Mouse (Mus musculus) liver, embryonic 15.5 days (tissue): ENCODE measurements around the gene Mapkapk2. TPM values are rescaled to one million over a fixed set of nuclear protein-coding genes. Genes with fewer than 3 reads are reported as not detected.

Experiments
- ATAC-seq: fragments of 200-750 bp; cut with Nextera tagmentation; 2 replicates; pipeline ENCODE4 v1.8.0; 2017; ENCODE audit warnings: moderate number of reproducible peaks, mild to moderate bottlenecking, moderate library complexity; ENCODE audit not compliant: insufficient read depth
- H3K27ac ChIP-seq: fragments of 300-500 bp; sonication (generic); replicated peaks from 2 replicates; pipeline ENCODE4 v1.5.1; 2015; ENCODE audit warnings: mild to moderate bottlenecking, inconsistent platforms
- H3K27me3 ChIP-seq: fragments of 300-500 bp; sonication (generic); 2 replicates; pipeline ENCODE4 v1.6.1; 2015; ENCODE audit warnings: mild to moderate bottlenecking, inconsistent platforms
- H3K36me3 ChIP-seq: fragments of 300-500 bp; sonication (generic); replicated peaks from 2 replicates; pipeline ENCODE4 v1.6.1; 2015; ENCODE audit warnings: moderate library complexity, mild to moderate bottlenecking, inconsistent platforms
- H3K4me1 ChIP-seq: fragments of 300-500 bp; sonication (generic); replicated peaks from 2 replicates; pipeline ENCODE4 v1.6.1; 2015; ENCODE audit warnings: inconsistent platforms
- H3K4me2 ChIP-seq: fragments of 300-500 bp; sonication (generic); 2 replicates; pipeline ENCODE4 v1.6.1; 2015; ENCODE audit warnings: moderate library complexity, mild to moderate bottlenecking, inconsistent platforms
- H3K4me3 ChIP-seq: fragments of 300-500 bp; sonication (generic); replicated peaks from 2 replicates; pipeline ENCODE4 v1.5.1; 2015; ENCODE audit warnings: mild to moderate bottlenecking, inconsistent platforms
- H3K9ac ChIP-seq: fragments of 300-500 bp; sonication (generic); 2 replicates; pipeline ENCODE4 v1.6.1; 2015; ENCODE audit warnings: moderate library complexity, mild to moderate bottlenecking, inconsistent platforms
- H3K9me3 ChIP-seq: fragments of 300-500 bp; sonication (generic); replicated peaks from 2 replicates; pipeline ENCODE4 v1.6.1; 2016; ENCODE audit warnings: inconsistent platforms
- WGBS: fragments of 180-500 bp; shearing (Covaris S2); methylation state at CpG from one replicate; pipeline ENCODE4 v1.1.7; 2015; ENCODE audit warnings: mixed read lengths; ENCODE audit not compliant: insufficient replicate concordance; 5-methylcytosine and 5-hydroxymethylcytosine counted together
- polyA plus RNA-seq: library from polyadenylated mRNA; unstranded; fragments of >200 nt; fragmentation: Nextera tagmentation; extraction: Ambion mirVana; gene quantifications from 2 replicates; pipeline ENCODE4 v1.2.1, GENCODE M21; 2015

Gene Mapkapk2
- polyA plus RNA-seq, 1 experiment from 2014 or later = 13.0 TPM

DNA sequence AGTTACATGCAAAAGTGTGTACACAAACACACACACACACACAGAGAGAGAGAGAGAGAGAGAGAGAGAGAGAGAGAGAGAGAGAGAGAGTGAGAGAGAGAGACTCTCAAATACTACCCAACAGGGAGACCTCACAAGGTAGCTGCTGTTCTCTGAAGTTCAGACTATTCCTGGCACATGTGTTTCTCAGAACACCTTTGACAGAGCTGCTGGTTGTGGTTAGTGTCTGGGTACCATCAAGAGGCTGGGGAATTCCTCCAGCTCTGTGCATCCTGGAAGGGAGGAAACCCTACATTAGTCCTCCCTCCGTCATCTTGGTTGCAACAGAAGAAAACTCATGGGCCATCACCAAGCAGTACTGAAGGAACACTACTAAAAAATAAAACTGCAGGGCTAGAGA lies 16.9 kb downstream of the Mapkapk2 start:
- WGBS = 74% methylated on average over 1 of the region's 1 CpGs
- Histone ChIP-seq H3K27me3 (no peaks in the 10 kb centered on the region), H3K9ac (no peak overlapping the region), H3K4me1 (peaks cover 94% of the 10 kb centered on the region), H3K4me2 (no peak overlapping the region), H3K9me3 (no peaks in the 10 kb centered on the region), H3K36me3 (no peaks in the 10 kb centered on the region), H3K4me3 (no peak overlapping the region), H3K27ac (no peak overlapping the region)
- ATAC-seq = no peak

DNA sequence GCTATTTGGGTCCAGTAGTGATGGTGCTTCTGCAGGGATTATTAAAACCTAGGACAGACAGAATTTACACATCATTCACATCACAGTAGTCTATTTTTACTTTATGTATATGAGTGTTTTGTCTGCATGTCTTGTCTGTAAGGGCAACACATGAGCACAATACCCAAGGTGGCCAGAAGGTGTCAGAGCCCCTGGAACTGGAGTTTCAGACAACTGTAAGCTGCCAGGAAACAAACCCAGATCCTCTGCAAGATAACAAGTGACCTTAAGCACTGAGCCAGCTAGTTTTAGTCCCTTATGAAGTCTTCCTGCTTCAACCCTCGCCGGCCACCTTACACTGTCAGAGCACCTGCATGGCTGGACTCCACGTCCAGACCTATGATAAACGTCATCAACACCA lies 17.9 kb downstream of the Mapkapk2 start:
- Histone ChIP-seq H3K4me3 (no peak overlapping the region), H3K9me3 (no peaks in the 10 kb centered on the region), H3K27me3 (no peaks in the 10 kb centered on the region), H3K4me1 (peaks cover 94% of the 10 kb centered on the region), H3K9ac (no peak overlapping the region), H3K4me2 (no peak overlapping the region), H3K27ac (no peak overlapping the region; the same call in 1 of the 2 replicates), H3K36me3 (no peaks in the 10 kb centered on the region)
- WGBS = 12% methylated on average over 4 of the region's 4 CpGs
- no peak for ATAC-seq

DNA sequence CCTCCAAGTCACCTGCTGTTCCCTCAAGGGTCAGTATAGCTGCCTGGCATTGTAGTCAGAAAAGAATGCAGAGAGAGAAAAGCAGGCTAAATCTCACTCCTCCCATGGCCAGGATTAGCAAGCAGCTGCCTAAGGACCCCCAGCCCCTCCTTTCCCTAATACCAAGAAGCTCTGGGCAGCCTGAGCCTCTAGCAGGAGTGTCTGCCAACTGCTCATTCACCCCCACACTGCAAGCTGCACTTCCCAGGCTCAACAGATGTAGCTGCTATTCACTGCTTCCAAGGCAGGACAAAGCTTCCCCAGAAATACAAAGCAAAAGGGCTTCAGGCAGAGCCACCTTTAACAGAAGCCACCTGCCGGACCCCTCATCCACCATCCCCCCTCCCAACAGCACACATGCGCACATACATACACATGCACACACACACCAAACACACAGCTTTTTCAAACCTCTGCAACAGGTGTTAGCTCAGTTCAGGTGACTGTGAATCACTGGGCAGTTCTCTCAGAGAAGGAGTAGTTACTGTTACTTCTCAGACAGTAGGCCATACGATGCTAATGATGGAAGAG lies 18.8 kb downstream of the Mapkapk2 start:
- no peak for ATAC-seq
- Histone ChIP-seq H3K4me2 (no peak overlapping the region), H3K4me1 (peaks cover 94% of the 10 kb centered on the region), H3K9ac (no peak overlapping the region), H3K4me3 (no peak overlapping the region), H3K27me3 (no peaks in the 10 kb centered on the region), H3K27ac (no peak overlapping the region), H3K9me3 (no peaks in the 10 kb centered on the region), H3K36me3 (no peaks in the 10 kb centered on the region)
- WGBS = 57% methylated on average over 3 of the region's 3 CpGs

DNA sequence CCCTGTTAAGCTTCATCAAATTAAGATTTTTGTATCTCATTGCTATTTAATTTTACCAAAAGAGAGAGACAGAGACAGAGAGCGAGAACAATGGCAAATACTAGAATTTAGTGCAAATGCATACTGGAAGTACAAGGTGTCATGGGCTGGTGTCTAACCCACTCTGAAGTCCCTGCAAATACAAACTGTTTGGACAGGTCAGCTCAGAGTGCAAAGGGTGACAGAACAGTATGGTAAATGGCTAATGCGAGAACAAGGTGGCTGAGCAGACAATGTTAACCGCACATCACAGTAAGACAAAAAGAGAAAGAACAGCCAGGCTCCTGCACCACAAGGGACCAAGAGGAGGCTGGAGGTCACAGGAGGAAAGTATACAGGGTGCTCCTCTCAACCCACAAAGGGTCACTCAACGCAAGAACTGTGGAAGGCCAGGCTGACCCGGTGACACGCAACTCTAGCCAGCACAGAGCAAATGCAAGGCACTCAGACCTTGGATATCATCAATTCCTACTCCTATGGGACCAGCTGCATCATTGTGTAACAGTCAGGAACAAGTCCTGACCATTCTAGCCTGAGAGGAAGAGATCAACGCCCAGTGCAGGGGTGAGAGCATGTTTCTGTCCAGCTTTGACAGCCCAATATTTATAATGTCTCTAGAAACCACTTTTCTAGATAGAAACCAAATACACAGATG lies 22.4 kb downstream of the Mapkapk2 start:
- H3K36me3 ChIP-seq = no peaks in the 10 kb centered on the region
- ATAC-seq = peak; percentile 55
- H3K27ac ChIP-seq = peak overlapping the region; percentile 65
- H3K4me3 ChIP-seq = no peak overlapping the region
- H3K9me3 ChIP-seq = no peaks in the 10 kb centered on the region
- no peak overlapping the region for H3K9ac ChIP-seq
- 61% methylated on average over 7 of the region's 7 CpGs for WGBS
- peaks cover 92% of the 10 kb centered on the region for H3K4me1 ChIP-seq
- no peaks in the 10 kb centered on the region for H3K27me3 ChIP-seq
- peak overlapping the region; percentile 13 for H3K4me2 ChIP-seq

DNA sequence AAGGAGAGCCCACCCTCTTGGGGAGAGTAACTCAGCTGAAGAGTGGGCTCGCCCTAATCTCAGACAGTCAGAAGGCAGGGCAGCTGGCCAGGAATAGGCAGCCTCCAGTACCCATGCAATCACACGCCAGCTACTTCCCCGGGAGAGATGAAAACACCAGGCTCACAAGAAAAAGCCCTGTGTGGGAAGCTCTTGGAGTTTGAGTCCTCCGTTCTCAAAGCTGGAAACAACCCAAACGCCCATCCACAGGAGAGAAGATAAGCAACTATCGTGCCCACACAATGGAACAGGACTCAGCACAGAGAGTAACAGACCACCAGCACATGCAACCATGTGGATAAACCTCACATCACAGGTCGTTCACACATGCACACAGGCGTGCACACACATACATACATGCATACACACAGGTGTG lies 23.1 kb downstream of the Mapkapk2 start:
- ATAC-seq = 0 out of 2 replicates have a peak, but pooled peaks have one; percentile 11
- no peaks in the 10 kb centered on the region for H3K27me3 ChIP-seq
- no peaks in the 10 kb centered on the region for H3K36me3 ChIP-seq
- H3K9me3 ChIP-seq = no peaks in the 10 kb centered on the region
- H3K9ac ChIP-seq = no peak overlapping the region
- no peak overlapping the region for H3K4me3 ChIP-seq
- H3K4me1 ChIP-seq = peaks cover 85% of the 10 kb centered on the region
- peak overlapping the region; percentile 53 for H3K27ac ChIP-seq
- WGBS = 21% methylated on average over 8 of the region's 8 CpGs
- H3K4me2 ChIP-seq = peak overlapping the region; percentile 13; the same call in 1 of the 2 replicates

DNA sequence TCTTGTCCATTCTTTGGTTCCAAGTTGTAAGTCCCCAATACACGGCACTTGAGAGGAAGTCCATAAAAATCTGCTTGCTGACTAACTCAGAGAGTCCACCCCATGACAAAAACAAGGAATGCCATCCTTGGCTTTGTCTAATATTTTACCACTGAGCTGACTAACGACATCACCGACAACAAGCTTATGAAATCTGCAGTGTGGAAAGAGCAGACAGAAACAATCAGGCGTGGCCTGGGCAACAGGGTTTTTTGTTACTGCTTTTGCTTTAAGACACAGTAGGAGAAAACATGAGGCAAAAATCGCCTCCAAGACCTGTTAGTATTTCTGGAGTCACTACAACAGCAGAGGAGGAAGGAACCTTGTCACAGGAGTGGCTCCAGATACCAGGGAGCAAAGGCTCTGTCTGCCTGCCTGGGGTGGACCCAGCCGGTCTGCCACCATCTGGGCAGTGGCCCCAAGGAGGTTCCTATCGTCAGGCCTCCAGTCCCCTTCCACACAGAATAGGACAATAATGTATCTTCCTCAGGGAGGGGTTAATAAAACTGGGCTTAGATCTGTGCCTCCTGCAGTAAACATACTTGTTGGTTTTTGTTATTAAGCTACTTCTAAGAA lies 25.1 kb downstream of the Mapkapk2 start:
- Histone ChIP-seq H3K9ac (no peak overlapping the region), H3K9me3 (no peaks in the 10 kb centered on the region), H3K4me2 (0 out of 2 replicates have a peak overlapping the region, but pooled peaks have one; percentile 25), H3K27me3 (no peaks in the 10 kb centered on the region), H3K27ac (peak overlapping the region; percentile 45; the same call in 1 of the 2 replicates), H3K4me1 (peaks cover 85% of the 10 kb centered on the region), H3K4me3 (no peak overlapping the region), H3K36me3 (no peaks in the 10 kb centered on the region)
- ATAC-seq = no peak
- WGBS = 53% methylated on average over 7 of the region's 7 CpGs

DNA sequence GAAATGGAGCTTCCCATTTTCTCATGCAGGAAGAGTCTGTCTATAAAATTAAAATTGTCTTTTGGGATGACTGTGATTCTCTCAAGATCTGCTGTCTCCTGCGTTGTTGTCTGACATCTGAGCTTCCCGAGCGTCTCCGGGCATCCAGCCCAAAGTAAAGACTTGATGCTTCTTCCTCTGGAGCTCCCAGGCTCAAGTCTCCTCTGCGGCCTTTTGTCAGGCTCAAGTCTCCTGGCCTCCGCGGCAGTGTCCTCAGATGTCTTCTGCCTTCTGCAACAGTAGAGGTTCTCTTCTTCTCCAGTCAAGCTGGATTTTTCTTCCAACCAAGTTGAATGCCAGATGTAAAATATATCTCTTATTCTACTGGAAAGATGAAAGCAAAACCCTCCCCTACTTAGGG lies 28.6 kb downstream of the Mapkapk2 start:
- H3K27ac ChIP-seq = peak overlapping the region; percentile 74
- no peak for ATAC-seq
- H3K4me3 ChIP-seq = no peak overlapping the region
- 77% methylated on average over 7 of the region's 7 CpGs for WGBS
- H3K4me2 ChIP-seq = peak overlapping the region; percentile 49; the same call in 1 of the 2 replicates
- peaks cover 66% of the 10 kb centered on the region for H3K4me1 ChIP-seq
- no peaks in the 10 kb centered on the region for H3K27me3 ChIP-seq
- no peaks in the 10 kb centered on the region for H3K36me3 ChIP-seq
- no peak overlapping the region for H3K9ac ChIP-seq
- H3K9me3 ChIP-seq = no peaks in the 10 kb centered on the region

DNA sequence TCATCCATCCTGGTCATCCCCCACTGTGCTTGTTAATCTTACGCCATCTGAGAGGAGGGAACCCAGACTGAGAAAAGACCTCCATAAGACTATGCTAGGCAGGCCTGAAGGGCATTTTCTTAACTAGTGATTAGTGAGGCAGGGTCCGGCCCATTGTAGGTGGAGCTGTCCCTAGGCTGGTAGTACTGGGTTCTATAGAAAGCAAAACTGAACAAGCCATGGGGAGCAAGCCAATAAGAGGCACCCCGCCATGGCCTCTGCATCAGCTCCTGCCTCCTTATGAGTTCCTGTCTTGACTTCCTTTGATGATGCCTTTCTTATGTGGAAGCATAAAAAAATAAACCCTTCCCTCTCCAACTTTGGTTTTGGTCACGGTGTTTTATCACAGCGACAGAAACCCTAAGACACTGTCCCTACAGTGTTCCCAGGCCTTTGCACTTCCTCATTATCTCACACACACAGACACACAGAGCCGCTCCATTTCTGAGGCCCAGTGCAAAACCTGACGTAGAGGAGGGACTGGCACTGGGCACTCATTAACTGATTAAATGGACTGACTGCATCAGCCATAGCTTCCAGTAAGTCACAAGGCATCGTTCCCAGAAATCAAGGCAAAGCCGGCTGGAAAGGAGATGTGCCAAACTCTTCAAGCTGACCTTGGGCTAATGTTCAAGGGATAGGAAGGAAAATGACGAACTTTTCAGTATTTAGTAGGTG lies 29.5 kb downstream of the Mapkapk2 start:
- H3K4me1 ChIP-seq = peaks cover 63% of the 10 kb centered on the region
- H3K27ac ChIP-seq = peak overlapping the region; percentile 74

DNA sequence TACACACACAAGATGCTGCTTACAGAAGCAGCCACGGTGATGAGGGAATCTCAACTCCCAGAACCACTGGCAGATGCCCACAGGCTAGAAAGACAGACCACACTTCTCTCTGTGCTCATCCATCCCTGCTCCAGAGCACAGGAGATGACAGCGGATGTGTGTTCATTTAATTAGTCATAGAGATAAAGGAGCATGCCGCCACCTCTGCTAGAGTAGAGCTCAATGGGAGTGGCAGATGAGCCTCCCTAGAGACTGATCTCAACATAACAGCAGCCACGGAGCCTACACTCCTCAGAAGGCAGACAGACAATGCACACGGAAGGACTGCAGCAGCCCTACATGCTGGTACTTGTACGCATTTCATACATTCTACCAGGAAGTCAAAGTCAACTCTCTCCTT lies 33.4 kb downstream of the Mapkapk2 start:
- no peak overlapping the region for H3K4me3 ChIP-seq
- no peak overlapping the region for H3K9ac ChIP-seq
- no peaks in the 10 kb centered on the region for H3K27me3 ChIP-seq
- no peak overlapping the region for H3K4me2 ChIP-seq
- 40% methylated on average over 6 of the region's 6 CpGs for WGBS
- no peak for ATAC-seq
- H3K27ac ChIP-seq = no peak overlapping the region
- H3K4me1 ChIP-seq = peaks cover 72% of the 10 kb centered on the region
- H3K36me3 ChIP-seq = no peaks in the 10 kb centered on the region
- H3K9me3 ChIP-seq = no peaks in the 10 kb centered on the region

More for the DNA sequence above, 29.5 kb downstream of the Mapkapk2 start:
- peak; percentile 96 for ATAC-seq
- 30% methylated on average over 10 of the region's 10 CpGs for WGBS
- no peaks in the 10 kb centered on the region for H3K27me3 ChIP-seq
- no peaks in the 10 kb centered on the region for H3K9me3 ChIP-seq
- H3K36me3 ChIP-seq = no peaks in the 10 kb centered on the region
- peak overlapping the region; percentile 49 for H3K4me2 ChIP-seq
- peak overlapping the region; percentile 22; the same call in 1 of the 2 replicates for H3K4me3 ChIP-seq
- no peak overlapping the region for H3K9ac ChIP-seq

DNA sequence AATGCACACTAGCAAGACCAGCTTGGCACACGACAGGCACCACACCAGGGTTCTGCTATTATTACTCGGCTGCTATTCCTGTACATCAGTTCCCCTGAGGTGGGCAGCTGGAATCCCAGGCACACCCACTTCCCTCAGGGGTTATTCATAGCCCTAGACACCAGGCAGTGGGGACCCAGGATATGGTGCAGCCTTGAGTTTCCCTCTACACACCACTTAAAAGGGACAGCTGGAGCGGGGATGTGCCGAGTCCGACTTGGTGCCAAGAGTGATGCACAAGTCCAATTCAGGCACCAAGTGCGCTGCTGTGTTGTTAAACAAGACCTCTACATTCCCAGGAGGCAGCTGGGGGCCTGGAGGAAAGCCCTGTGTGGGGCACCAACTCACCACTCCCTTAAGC lies 34.8 kb downstream of the Mapkapk2 start:
- no peak overlapping the region for H3K27ac ChIP-seq
- WGBS = 69% methylated on average over 6 of the region's 6 CpGs
- no peaks in the 10 kb centered on the region for H3K9me3 ChIP-seq
- peaks cover 3% of the 10 kb centered on the region; the same call in 1 of the 2 replicates for H3K36me3 ChIP-seq
- H3K4me2 ChIP-seq = no peak overlapping the region
- ATAC-seq = no peak
- H3K4me1 ChIP-seq = peaks cover 60% of the 10 kb centered on the region
- no peak overlapping the region for H3K4me3 ChIP-seq
- no peak overlapping the region for H3K9ac ChIP-seq
- no peaks in the 10 kb centered on the region for H3K27me3 ChIP-seq

DNA sequence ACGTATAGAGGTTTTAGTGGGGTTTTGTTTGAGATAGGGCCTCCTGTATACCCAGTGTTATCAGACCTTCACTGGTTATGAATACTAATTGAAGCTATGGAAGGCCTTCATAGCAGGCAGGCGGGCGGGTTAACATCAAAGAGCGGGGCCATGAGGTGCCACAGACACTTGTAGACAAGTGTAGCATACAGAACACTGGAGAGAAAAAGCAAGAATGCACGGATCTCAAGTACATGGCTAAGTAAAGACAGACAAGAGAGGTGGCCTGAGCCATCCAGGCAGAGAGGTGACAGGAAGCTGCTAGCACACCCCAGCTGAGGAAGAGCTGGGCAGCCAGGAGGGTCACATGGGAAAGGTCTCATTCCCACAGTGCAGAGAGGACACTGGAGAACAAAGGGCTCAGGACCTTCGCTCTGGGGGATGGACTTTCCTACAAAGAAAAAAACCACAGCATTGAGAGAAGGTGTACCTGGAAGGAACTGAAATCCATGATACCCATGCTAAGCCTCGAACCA lies 35.8 kb downstream of the Mapkapk2 start:
- no peak overlapping the region for H3K9ac ChIP-seq
- no peak overlapping the region for H3K27ac ChIP-seq
- H3K9me3 ChIP-seq = no peaks in the 10 kb centered on the region
- ATAC-seq = no peak
- H3K36me3 ChIP-seq = peaks cover 13% of the 10 kb centered on the region
- H3K4me3 ChIP-seq = no peak overlapping the region
- no peaks in the 10 kb centered on the region for H3K27me3 ChIP-seq
- peaks cover 50% of the 10 kb centered on the region for H3K4me1 ChIP-seq
- H3K4me2 ChIP-seq = no peak overlapping the region
- WGBS = 57% methylated on average over 7 of the region's 7 CpGs
